Mouse (Mus musculus) liver, embryonic 14.5 days (tissue): ENCODE results near the gene Gm44596.

Source experiments
- CTCF ChIP-seq: IDR thresholded peaks from 2 replicates; pipeline ENCODE4 v1.5.1; 2016; ENCODE audit warnings: antibody characterized with exemption, low read depth, control low read depth
- EP300 ChIP-seq: IDR thresholded peaks from 2 replicates; pipeline ENCODE4 v1.6.1; 2016; ENCODE audit warnings: antibody characterized with exemption, low read depth

DNA sequence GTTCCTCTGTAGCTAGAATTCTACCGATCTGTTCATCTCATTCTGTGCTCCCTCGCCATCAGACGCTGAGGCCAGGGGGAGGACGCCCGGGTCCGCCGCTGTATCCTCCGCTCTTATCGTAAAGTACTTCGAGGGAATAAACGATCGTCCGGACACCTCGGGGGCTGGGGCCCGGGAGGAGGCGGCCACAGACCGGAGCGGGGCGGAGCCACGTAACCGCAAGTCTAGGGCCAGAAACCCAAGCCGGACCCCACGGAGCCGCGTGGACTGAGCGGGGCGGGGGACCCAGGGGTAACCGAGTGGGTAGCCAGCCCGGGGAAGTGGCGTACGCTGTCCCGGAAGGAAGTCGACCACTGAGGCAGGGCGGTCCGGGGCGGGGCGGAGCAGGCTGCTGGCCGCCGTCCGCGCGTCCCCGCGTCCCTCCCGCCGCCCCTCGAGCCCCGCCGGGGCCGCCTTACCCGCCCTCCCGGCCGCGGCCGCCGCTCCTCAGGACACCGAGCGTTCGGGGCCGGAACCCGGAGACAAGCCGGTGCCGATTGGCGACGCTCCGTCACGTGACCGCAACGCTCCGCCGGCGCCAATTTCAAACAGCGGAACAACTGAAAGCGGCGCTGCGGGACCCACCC is 12.8 kb upstream of the Gm44596 start, which contains the start of the genes Rhno1 and Foxm1:
- TF ChIP-seq CTCF (no peak), EP300 (no peak)
